Mouse (Mus musculus): ENCODE data around the gene Brf1. TPM values are rescaled to one million over a fixed set of nuclear protein-coding genes. Genes with fewer than 3 reads are reported as not detected.

Brf1 gene
- polyA plus RNA-seq, 2 experiments from 2014 or later, result 24.7 to 25.0 TPM

- no peak for ATAC-seq
Observed at GRCm38 (mm10) chr12:112938873-112939565, 61.5 kb downstream of the Brf1 start.

GRCm38 (mm10) chr12:112938366-112938765 lies 62.1 kb downstream of the Brf1 start:
- no peak for ATAC-seq

- ATAC-seq, result no peak
Observed at GRCm38 (mm10) chr12:112937906-112938305, 62.6 kb downstream of the Brf1 start.

- no peak for ATAC-seq
Observed at GRCm38 (mm10) chr12:112932647-112933046, 67.9 kb downstream of the Brf1 start.

GRCm38 (mm10) chr12:112929562-112930352 lies 70.7 kb downstream of the Brf1 start, which contains the start of gene Jag2:
Jag2 (minus strand) TSS chr12:112929776.
- ATAC-seq, result no peak

- ATAC-seq, result no peak
Observed at GRCm38 (mm10) chr12:112928401-112929241, 71.9 kb downstream of the Brf1 start.

- no peak for ATAC-seq
Observed at GRCm38 (mm10) chr12:112927265-112927664, 73.2 kb downstream of the Brf1 start.

- no peak for ATAC-seq
Observed at GRCm38 (mm10) chr12:112925950-112926349, 74.6 kb downstream of the Brf1 start.

- no peak for ATAC-seq
Observed at GRCm38 (mm10) chr12:112922541-112922940, 78.0 kb downstream of the Brf1 start.

GRCm38 (mm10) chr12:112921518-112921917 lies 79.0 kb downstream of the Brf1 start:
- ATAC-seq, result no peak

- ATAC-seq, result no peak
Observed at GRCm38 (mm10) chr12:112917906-112918305, 82.6 kb downstream of the Brf1 start.

- ATAC-seq, result no peak
Observed at GRCm38 (mm10) chr12:112917486-112917885, 83.0 kb downstream of the Brf1 start.

- no peak for ATAC-seq
Observed at GRCm38 (mm10) chr12:112916698-112917400, 83.7 kb downstream of the Brf1 start.

GRCm38 (mm10) chr12:112915587-112915986 lies 84.9 kb downstream of the Brf1 start:
- no peak for ATAC-seq

- ATAC-seq, result no peak
Observed at GRCm38 (mm10) chr12:112914527-112914926, 86.0 kb downstream of the Brf1 start.

GRCm38 (mm10) chr12:112912951-112913745 lies 87.4 kb downstream of the Brf1 start:
- ATAC-seq, result no peak

GRCm38 (mm10) chr12:112911701-112912100 lies 88.8 kb downstream of the Brf1 start:
- ATAC-seq, result no peak
